Mouse (Mus musculus) embryonic fibroblast, embryonic 13.5 days (primary cell): ENCODE data around the gene 9930111J21Rik1.
"Not testable (repeated sequence)": the region's sequence is repeated elsewhere in the genome, so short reads cannot be mapped to it uniquely, and the experiment has no call there.

ENCODE experiments used
- CTCF ChIP-seq: IDR thresholded peaks from 2 replicates; pipeline ENCODE4 v1.5.1; 2011; ENCODE audit warnings: mild to moderate bottlenecking, control low read depth, low read length, moderate library complexity, borderline replicate concordance; ENCODE audit not compliant: insufficient read depth
- POLR2A ChIP-seq: IDR thresholded peaks from 2 replicates; pipeline ENCODE4 v1.6.1; 2011; ENCODE audit warnings: low read depth, mild to moderate bottlenecking, control low read depth, low read length, moderate library complexity

DNA sequence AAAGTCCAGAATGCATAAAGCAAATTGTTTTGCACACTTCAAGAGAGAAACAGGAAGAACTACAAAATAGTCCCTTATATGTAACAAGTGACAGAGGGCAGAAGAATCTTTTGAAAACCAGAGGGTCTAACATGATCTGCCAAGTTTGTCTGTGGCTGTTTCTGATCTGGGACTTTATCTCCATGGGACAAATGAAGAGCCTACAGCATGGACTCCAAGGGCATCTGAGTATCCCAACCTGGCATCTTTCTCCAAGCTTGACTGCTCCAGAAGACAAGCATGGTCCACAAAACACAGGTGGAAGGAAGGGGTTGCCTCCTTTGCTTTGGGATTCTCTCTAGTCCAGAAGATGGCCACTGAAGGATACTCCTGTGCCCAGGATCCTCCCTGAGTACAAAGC is 52.8 kb downstream of the 9930111J21Rik1 start:
- TF ChIP-seq CTCF, POLR2A: not testable (repeated sequence)
